Mouse (Mus musculus) thymus, adult 2 months (tissue): Measurements from ENCODE around the gene Sirpa.

Experiments used
- CTCF ChIP-seq: fragments of 200-500 bp; IDR thresholded peaks from 2 replicates; pipeline ENCODE4 v1.5.1; 2012; ENCODE audit warnings: mild to moderate bottlenecking, control low read depth, low read length, moderate library complexity, borderline replicate concordance; ENCODE audit not compliant: control insufficient read depth, poor library complexity, insufficient read depth; ENCODE audit errors: extremely low read depth
- POLR2A ChIP-seq: fragments of 200-500 bp; IDR thresholded peaks from 2 replicates; pipeline ENCODE4 v1.6.1; 2012; ENCODE audit warnings: mild to moderate bottlenecking, low read length, control low read depth, moderate library complexity; ENCODE audit not compliant: control insufficient read depth, poor library complexity, insufficient read depth; ENCODE audit errors: extremely low read depth

GRCm38 (mm10) chr2:129569556-129569955 is 23.1 kb upstream of the Sirpa start:
- no peak for TF ChIP-seq CTCF
- TF ChIP-seq POLR2A: no peak
